In the genomic region with DNA sequence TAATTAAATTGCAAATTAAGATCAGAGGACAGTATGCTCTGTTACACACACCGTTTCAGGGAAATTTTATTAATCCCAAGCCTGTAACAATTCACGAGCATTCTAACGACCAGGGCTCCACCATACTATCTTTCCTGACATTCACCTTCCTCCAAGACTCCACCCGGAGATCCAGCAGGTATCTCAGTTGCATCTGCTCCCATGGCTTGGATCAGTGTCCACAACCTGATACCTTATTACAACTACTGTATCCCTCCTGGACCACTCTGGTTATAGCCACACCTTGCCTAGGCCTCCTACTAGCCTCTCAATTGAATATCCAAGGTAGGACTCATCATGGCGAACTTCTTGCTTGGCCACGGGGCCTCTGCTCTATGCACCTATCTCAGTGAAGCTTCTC, we compare ENCODE assay signal across 18 mouse cellular contexts. TPM values are rescaled to one million over a fixed set of nuclear protein-coding genes. Genes with fewer than 3 reads are reported as not detected.
A peak's percentile ranks its signal among the peaks of the same experiment; 100 is the strongest.
DNase-seq lines count a peak whose midpoint lies in the region; ATAC-seq and TF ChIP-seq lines count a peak whose summit lies in the region.
"Had no signal": no experiment of that assay in that cellular context is flagged by ENCODE, and none has a peak within 500 bp of the region (broad histone marks: within the 10 kb centered on the region; RNA-seq: fewer than 3 reads in every experiment).

No protein-coding gene starts in this region.

- 85% methylated on average over 6 of the region's 6 CpGs for WGBS in heart, embryonic 14.5 days
- WGBS in bone marrow, adult 2 months = 61% methylated on average over 6 of the region's 6 CpGs
- WGBS in liver, embryonic 16.5 days (ENCODE audit: insufficient replicate concordance) = 43% methylated on average over 6 of the region's 6 CpGs
- WGBS in thymus, adult 2 months = 95% methylated on average over 6 of the region's 6 CpGs

- no peak for TF ChIP-seq POLR2A in bone marrow, adult 2 months (IDR thresholded peaks at IDR 0.05; ENCODE audit: borderline replicate concordance, control insufficient read depth, low read depth, low read length)
- TF ChIP-seq POLR2A in thymus, adult 2 months (IDR thresholded peaks at IDR 0.05; ENCODE audit: control insufficient read depth, extremely low read depth, insufficient read depth, low read length, poor library complexity) = no peak

- ATAC-seq in heart, embryonic 14.5 days (ENCODE audit: insufficient number of reproducible peaks, insufficient read depth, low FRiP score, low read depth) = no peak
- ATAC-seq in erythroid progenitor cell, adult 5-6 weeks (replicated peaks; ENCODE audit: low FRiP score, poor library complexity, severe bottlenecking) = peak; percentile 83
- peak; percentile 77 for ATAC-seq in liver, embryonic 16.5 days (ENCODE audit: low read depth)
- ATAC-seq: forebrain, postnatal 0 days; midbrain, embryonic 13.5 days had no signal

- no peak overlapping the region for H3K9ac ChIP-seq in heart, embryonic 14.5 days (ENCODE audit: low read length)
- peak overlapping the region; percentile 45 for H3K9ac ChIP-seq in liver, embryonic 16.5 days (ENCODE audit: low read depth, low read length)
- H3K9ac ChIP-seq: forebrain, postnatal 0 days; hindbrain, embryonic 14.5 days; lung, embryonic 15.5 days; midbrain, embryonic 13.5 days; neural tube, embryonic 15.5 days had no signal

- peaks cover 3 to 18% of the 10 kb centered on the region in 2 experiments for H3K4me1 ChIP-seq in heart, embryonic 14.5 days (ENCODE audit: control insufficient read depth in 2 of 2, insufficient read depth in 2 of 2, low read length in 2 of 2)
- H3K4me1 ChIP-seq in bone marrow, adult 2 months (ENCODE audit: control insufficient read depth, insufficient read depth, low read length) = peaks cover 9% of the 10 kb centered on the region
- peaks cover 36% of the 10 kb centered on the region for H3K4me1 ChIP-seq in liver, embryonic 16.5 days (ENCODE audit: control insufficient read depth, low read depth, low read length)
- no peaks in the 10 kb centered on the region for H3K4me1 ChIP-seq in thymus, adult 2 months (replicated peaks; ENCODE audit: control insufficient read depth, insufficient read depth, low read length)
- H3K4me1 ChIP-seq: lung, embryonic 15.5 days; midbrain, embryonic 13.5 days; neural tube, embryonic 15.5 days had no signal

- no peak for TF ChIP-seq CTCF in bone marrow, adult 2 months (IDR thresholded peaks at IDR 0.05; ENCODE audit: control insufficient read depth, insufficient read depth, low read length)
- no peak for TF ChIP-seq CTCF in thymus, adult 2 months (IDR thresholded peaks at IDR 0.05; ENCODE audit: borderline replicate concordance, control insufficient read depth, extremely low read depth, insufficient read depth, low read length, poor library complexity)

- H3K9me3 ChIP-seq in heart, embryonic 14.5 days (ENCODE audit: control insufficient read depth, low read length) = no peaks in the 10 kb centered on the region
- no peaks in the 10 kb centered on the region for H3K9me3 ChIP-seq in liver, embryonic 16.5 days (replicated peaks; ENCODE audit: control insufficient read depth, low read length)
- H3K9me3 ChIP-seq: lung, embryonic 15.5 days; midbrain, embryonic 13.5 days; neural tube, embryonic 15.5 days had no signal

- no peaks in the 10 kb centered on the region for H3K27me3 ChIP-seq in heart, embryonic 14.5 days (ENCODE audit: control insufficient read depth, insufficient read depth, low read length)
- no peaks in the 10 kb centered on the region for H3K27me3 ChIP-seq in liver, embryonic 16.5 days (ENCODE audit: control insufficient read depth, insufficient read depth, low read depth, low read length)
- no peaks in the 10 kb centered on the region for H3K27me3 ChIP-seq in thymus, adult 2 months (ENCODE audit: control insufficient read depth, insufficient read depth, low read length)
- H3K27me3 ChIP-seq: lung, embryonic 15.5 days; midbrain, embryonic 13.5 days; neural tube, embryonic 15.5 days had no signal

- peak overlapping the region; percentile 38 for H3K4me2 ChIP-seq in heart, embryonic 14.5 days (ENCODE audit: low read length)
- H3K4me2 ChIP-seq in liver, embryonic 16.5 days (ENCODE audit: low read depth, low read length) = peak overlapping the region; percentile 55
- H3K4me2 ChIP-seq: hindbrain, embryonic 14.5 days; lung, embryonic 15.5 days; midbrain, embryonic 13.5 days; neural tube, embryonic 15.5 days had no signal

- no peak for DNase-seq in heart, adult 9 months (ENCODE audit: low spot score in 2 of 2)
- no peak for DNase-seq in thymus, adult 2 months
- no peak for DNase-seq in kidney, postnatal 14 days
- DNase-seq: cerebellum, postnatal 36 days; forebrain, postnatal 0 days; kidney, adult 18-20 months; kidney, postnatal 25 days; layer of hippocampus, adult 9-11 months; right cerebral cortex, postnatal 4 days; thymus, adult 18-20 months had no signal

- H3K36me3 ChIP-seq in heart, embryonic 14.5 days (ENCODE audit: control insufficient read depth, insufficient read depth, low read length) = no peaks in the 10 kb centered on the region
- no peaks in the 10 kb centered on the region for H3K36me3 ChIP-seq in liver, embryonic 16.5 days (ENCODE audit: control insufficient read depth, insufficient read depth)
- no peaks in the 10 kb centered on the region for H3K36me3 ChIP-seq in thymus, adult 2 months (ENCODE audit: control insufficient read depth, insufficient read depth, low read length)
- H3K36me3 ChIP-seq: lung, embryonic 15.5 days; midbrain, embryonic 13.5 days; neural tube, embryonic 15.5 days had no signal

- H3K27ac ChIP-seq in heart, embryonic 14.5 days (replicated peaks in 1 of 2; ENCODE audit: control insufficient read depth in 1 of 2, insufficient read depth in 1 of 2, low read depth in 2 of 2, low read length in 2 of 2) = peak overlapping the region; percentile 21 to 48; a peak in 2 of 4 replicates
- H3K27ac ChIP-seq in bone marrow, adult 2 months (ENCODE audit: control insufficient read depth, insufficient read depth, low read depth, low read length, poor library complexity) = peak overlapping the region; percentile 67; the same call in 1 of the 2 replicates
- H3K27ac ChIP-seq in liver, embryonic 16.5 days (ENCODE audit: low read length) = peak overlapping the region; percentile 90
- no peak overlapping the region for H3K27ac ChIP-seq in thymus, adult 2 months (ENCODE audit: control insufficient read depth, insufficient read depth, low read length)
- H3K27ac ChIP-seq: hindbrain, embryonic 14.5 days; lung, embryonic 15.5 days; midbrain, embryonic 13.5 days; neural tube, embryonic 15.5 days had no signal

- H3K4me3 ChIP-seq in heart, embryonic 14.5 days (ENCODE audit: control insufficient read depth in 1 of 2, insufficient read depth in 1 of 2, low read depth in 1 of 2, low read length in 2 of 2) = no peak overlapping the region
- no peak overlapping the region for H3K4me3 ChIP-seq in bone marrow, adult 2 months (replicated peaks; ENCODE audit: control insufficient read depth, low read depth, low read length)
- H3K4me3 ChIP-seq in liver, embryonic 16.5 days (ENCODE audit: low read depth, low read length) = peak overlapping the region; percentile 28
- H3K4me3 ChIP-seq in thymus, adult 2 months (ENCODE audit: control insufficient read depth, insufficient read depth, low read length) = no peak overlapping the region
- H3K4me3 ChIP-seq: lung, embryonic 15.5 days; midbrain, embryonic 13.5 days; neural tube, embryonic 15.5 days had no signal

RNA-seq across cellular contexts. Expression of a gene that starts 20.5 kb away (rescaled TPM):
- 10.5 and 10.9 TPM in 2 replicates for polyA plus RNA-seq in heart, embryonic 14.5 days (2014; fragmentation: Nextera tagmentation; extraction: Ambion mirVana)
- 10.4 and 16.2 TPM in 2 replicates for polyA plus RNA-seq in bone marrow, adult 2 months (2011; ENCODE audit: insufficient read depth, insufficient read length, low replicate concordance, missing spikeins)
- total RNA-seq in erythroid progenitor cell, adult 5-6 weeks (2015; ENCODE audit: low replicate concordance) = 96.8 and 117 TPM in 2 replicates
- 70.0 and 92.0 TPM in 2 replicates for total RNA-seq in erythroid progenitor cell, adult 5-6 weeks (2017; ENCODE audit: low replicate concordance)
- 8.3 and 8.7 TPM in 2 replicates for polyA plus RNA-seq in liver, embryonic 16.5 days (2015; fragmentation: Nextera tagmentation; extraction: Ambion mirVana)
- 5.0 TPM in 2 replicates for polyA plus RNA-seq in thymus, adult 2 months (2012; rRNA removed)

RNA-seq across cellular contexts. Expression of a gene that starts 58.0 kb away (rescaled TPM):
- 49.2 and 49.8 TPM in 2 replicates for polyA plus RNA-seq in heart, embryonic 14.5 days (2014; fragmentation: Nextera tagmentation; extraction: Ambion mirVana)
- polyA plus RNA-seq in bone marrow, adult 2 months (2011; ENCODE audit: insufficient read depth, insufficient read length, low replicate concordance, missing spikeins) = 10.2 and 10.4 TPM in 2 replicates
- 39.0 and 93.7 TPM in 2 replicates for total RNA-seq in erythroid progenitor cell, adult 5-6 weeks (2015; ENCODE audit: low replicate concordance)
- total RNA-seq in erythroid progenitor cell, adult 5-6 weeks (2017; ENCODE audit: low replicate concordance) = 14.2 and 16.3 TPM in 2 replicates
- 20.3 and 20.5 TPM in 2 replicates for polyA plus RNA-seq in liver, embryonic 16.5 days (2015; fragmentation: Nextera tagmentation; extraction: Ambion mirVana)
- polyA plus RNA-seq in thymus, adult 2 months (2012; rRNA removed) = 34.3 and 44.7 TPM in 2 replicates
